Mouse (Mus musculus) lung, adult 2 months (tissue): ENCODE results near the gene Olfr390. TPM values are rescaled to one million over a fixed set of nuclear protein-coding genes. Genes with fewer than 3 reads are reported as not detected.

Experiments
- DNase-seq: peaks from one replicate; pipeline ENCODE4 v3.0.0; 2022
- H3K4me1 ChIP-seq: fragments of 200-500 bp; 2 replicates; pipeline ENCODE4 v1.6.1; 2011; ENCODE audit warnings: low read length; ENCODE audit not compliant: control insufficient read depth, insufficient read depth
- H3K4me3 ChIP-seq: fragments of 200-500 bp; replicated peaks from 2 replicates; pipeline ENCODE3; 2011; ENCODE audit warnings: low read depth, mild to moderate bottlenecking, control low read depth, low read length; ENCODE audit errors: extremely low read depth
- CTCF ChIP-seq: fragments of 200-500 bp; IDR thresholded peaks from 2 replicates; pipeline ENCODE4 v1.5.1; 2011; ENCODE audit warnings: mild to moderate bottlenecking, low read length, control low read depth; ENCODE audit not compliant: insufficient read depth
- POLR2A ChIP-seq: fragments of 200-500 bp; IDR thresholded peaks from 2 replicates; pipeline ENCODE4 v1.6.1; 2011; ENCODE audit warnings: low read depth, mild to moderate bottlenecking, control low read depth, low read length, borderline replicate concordance; ENCODE audit errors: extremely low read depth
- WGBS: fragments of 180-500 bp; shearing (Covaris S2); methylation state at CpG from one replicate; pipeline ENCODE4 v1.1.7; 2018; 5-methylcytosine and 5-hydroxymethylcytosine counted together
- polyA plus RNA-seq: library from polyadenylated mRNA; depleted of rRNA; stranded (reverse); fragments of >200 nt; gene quantifications from 2 replicates; pipeline ENCODE4 v1.2.3, GENCODE M21; 2012; rRNA removed

Olfr390 gene
- polyA plus RNA-seq = not detected in 2 replicates

DNA sequence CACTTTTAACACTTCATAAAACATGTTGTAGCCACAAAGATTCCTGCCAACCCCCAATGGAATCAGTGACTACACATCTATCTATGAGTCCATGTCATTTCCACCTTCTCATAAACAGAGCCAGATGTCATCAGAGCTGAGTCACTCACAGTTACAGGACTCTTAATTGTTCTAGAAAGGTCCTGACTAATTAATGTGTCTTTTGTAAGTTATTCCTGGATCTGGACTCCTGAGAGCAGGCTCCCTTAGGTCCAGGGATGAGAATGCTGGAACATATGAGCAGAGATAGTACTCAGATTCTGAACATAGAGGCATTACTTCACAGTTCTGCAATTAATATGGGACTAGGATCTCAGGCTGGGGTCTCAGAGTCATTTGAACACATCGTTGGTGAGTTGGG is at the start of gene Olfr390:
Olfr390 (plus strand) TSS at position 301 of the 400 bp plus-strand sequence.
- Histone ChIP-seq H3K4me3 (no peak within 1 kb of the TSS), H3K4me1 (no peaks in the 10 kb centered on the region)
- no peak for TF ChIP-seq CTCF
- TF ChIP-seq POLR2A = no peak
- WGBS = 56% methylated on average over 1 of the region's 1 CpGs
- DNase-seq = no peak

DNA sequence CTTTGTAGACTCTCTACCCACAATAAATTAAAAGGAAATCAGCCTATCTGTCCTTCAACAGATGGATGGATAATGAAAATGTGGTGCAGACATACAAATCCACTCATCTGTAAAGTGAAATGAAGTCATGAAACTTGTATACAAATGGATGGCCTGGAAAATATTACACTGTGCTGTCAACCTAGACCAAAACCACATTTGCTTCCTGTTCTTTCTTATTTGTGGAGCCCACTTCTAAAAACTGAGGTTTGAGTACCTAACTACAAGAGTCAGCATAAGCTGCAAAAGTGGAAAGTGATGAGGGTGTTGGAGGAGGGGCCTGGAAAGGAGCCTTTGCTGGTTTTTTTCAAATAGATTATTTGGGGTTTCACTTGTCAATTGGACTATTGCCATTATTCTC is 23.6 kb upstream of the Olfr390 start:
- Histone ChIP-seq H3K4me3 (no peak overlapping the region), H3K4me1 (no peaks in the 10 kb centered on the region)
- TF ChIP-seq CTCF (no peak), POLR2A (no peak)
- no peak for DNase-seq

DNA sequence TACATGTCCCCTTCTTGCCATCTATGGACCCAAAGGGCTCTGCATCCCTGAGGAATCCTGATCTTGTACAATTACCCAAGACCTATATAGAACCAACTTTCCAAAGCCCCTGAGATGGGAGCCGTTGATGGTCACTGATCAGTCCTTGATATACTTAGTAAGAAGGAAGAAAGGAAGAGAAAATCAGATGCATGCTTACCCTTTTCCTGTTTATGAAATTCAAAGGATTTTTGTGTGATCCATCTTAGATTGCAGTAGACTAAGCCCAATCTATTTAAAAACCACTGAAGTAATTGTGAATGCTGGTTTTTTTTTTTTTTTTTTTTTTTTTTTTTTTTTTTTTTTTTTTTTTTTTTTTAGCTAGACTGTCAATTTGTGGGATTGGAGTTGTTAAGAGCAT is 2.2 kb upstream of the Olfr390 start, which contains the start of gene Olfr389:
Olfr389 (minus strand) TSS at position 101 of the 400 bp plus-strand sequence.
- 81% methylated on average over 1 of the region's 1 CpGs for WGBS
- Histone ChIP-seq H3K4me3 (no peak within 1 kb of the TSS), H3K4me1 (no peaks in the 10 kb centered on the region)
- DNase-seq = no peak
- TF ChIP-seq POLR2A (no peak), CTCF (no peak)

- no peaks in the 10 kb centered on the region for H3K4me1 ChIP-seq
Observed at GRCm38 (mm10) chr11:73802952-73803351, 20.2 kb downstream of the Olfr390 start, which contains the start of gene Olfr391-ps. TSS of gene Olfr391-ps (minus strand) at chr11:73803052.

GRCm38 (mm10) chr11:73816949-73817348 is 34.2 kb downstream of the Olfr390 start, which contains the start of gene Olfr392:
TSS of gene Olfr392 (minus strand) at chr11:73817049.
- H3K4me1 ChIP-seq = no peaks in the 10 kb centered on the region
- WGBS = 92% methylated on average over 1 of the region's 1 CpGs
- no peak for TF ChIP-seq CTCF
- no peak for TF ChIP-seq POLR2A
- H3K4me3 ChIP-seq = no peak within 1 kb of the TSS
- DNase-seq = no peak

More at GRCm38 (mm10) chr11:73802952-73803351, 20.2 kb downstream of the Olfr390 start, which contains the start of gene Olfr391-ps:
- no peak for DNase-seq
- H3K4me3 ChIP-seq = no peak within 1 kb of the TSS
- TF ChIP-seq CTCF = no peak
- 5% methylated on average over 1 of the region's 1 CpGs for WGBS

Other genes with a start within 250 kb of the Olfr390 start
- gene Olfr385, start 190.0 kb upstream of the Olfr390 start, polyA plus RNA-seq = not detected in 2 replicates
- gene Olfr384, start 184.4 kb upstream of the Olfr390 start, polyA plus RNA-seq = not detected in 2 replicates
- gene Zfp735, start 94.2 kb upstream of the Olfr390 start, polyA plus RNA-seq = not detected in 2 replicates
- not detected in 2 replicates for gene Olfr389, start 2.3 kb upstream of the Olfr390 start, polyA plus RNA-seq
- gene Olfr391-ps, start 20.1 kb downstream of the Olfr390 start, polyA plus RNA-seq = not detected in 2 replicates
- gene Olfr392, start 34.1 kb downstream of the Olfr390 start, polyA plus RNA-seq = not detected in 2 replicates
- not detected in 2 replicates for gene Olfr393, start 68.5 kb downstream of the Olfr390 start, polyA plus RNA-seq
- not detected in 2 replicates for gene Olfr394, start 107.8 kb downstream of the Olfr390 start, polyA plus RNA-seq
- gene Olfr395, start 126.3 kb downstream of the Olfr390 start, polyA plus RNA-seq = not detected in 2 replicates
- not detected in 2 replicates for gene Olfr23, start 153.7 kb downstream of the Olfr390 start, polyA plus RNA-seq
- not detected in 2 replicates for gene Olfr397, start 177.9 kb downstream of the Olfr390 start, polyA plus RNA-seq
- not detected in 2 replicates for gene Olfr398, start 207.4 kb downstream of the Olfr390 start, polyA plus RNA-seq